Mouse (Mus musculus): ENCODE results near the gene Mydgf. TPM values are rescaled to one million over a fixed set of nuclear protein-coding genes. Genes with fewer than 3 reads are reported as not detected.

The Mydgf gene
- polyA plus RNA-seq, 1 experiment, result 25.9 TPM

DNA sequence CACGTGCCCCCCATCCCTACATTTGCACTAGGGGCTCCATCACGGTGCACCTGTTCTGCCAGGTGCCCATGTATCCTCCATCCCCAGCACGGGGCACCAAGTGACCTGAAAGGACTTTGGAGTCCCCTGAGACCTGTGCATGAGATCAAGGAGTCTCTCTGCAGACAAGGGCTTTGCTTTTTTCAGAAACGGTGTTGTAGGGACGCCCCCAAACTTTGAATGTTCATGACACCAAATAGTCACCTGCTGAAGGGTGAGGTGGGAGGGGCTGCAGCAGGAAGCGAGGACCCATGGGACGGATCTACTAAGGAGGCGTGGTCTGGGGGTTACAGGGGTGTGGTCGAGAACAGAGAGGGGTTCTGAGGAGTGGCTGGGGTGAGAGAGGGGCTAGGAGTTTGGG, 35.4 kb downstream of the Mydgf start:
- Histone ChIP-seq H3K27ac (ENCODE audit: control insufficient read depth, insufficient read depth, low read depth, low read length, poor library complexity) (no peak overlapping the region), H3K4me1 (ENCODE audit: control insufficient read depth, insufficient read depth, low read length) (no peaks in the 10 kb centered on the region; the same call in 1 of the 2 replicates), H3K4me3 (replicated peaks; ENCODE audit: control insufficient read depth, low read depth, low read length) (no peak overlapping the region)
- 27% methylated on average over 9 of the region's 9 CpGs for WGBS
- TF ChIP-seq CTCF (IDR thresholded peaks at IDR 0.05; ENCODE audit: control insufficient read depth, insufficient read depth, low read length), result no peak
- no peak for TF ChIP-seq POLR2A (IDR thresholded peaks at IDR 0.05; ENCODE audit: borderline replicate concordance, control insufficient read depth, low read depth, low read length)

DNA sequence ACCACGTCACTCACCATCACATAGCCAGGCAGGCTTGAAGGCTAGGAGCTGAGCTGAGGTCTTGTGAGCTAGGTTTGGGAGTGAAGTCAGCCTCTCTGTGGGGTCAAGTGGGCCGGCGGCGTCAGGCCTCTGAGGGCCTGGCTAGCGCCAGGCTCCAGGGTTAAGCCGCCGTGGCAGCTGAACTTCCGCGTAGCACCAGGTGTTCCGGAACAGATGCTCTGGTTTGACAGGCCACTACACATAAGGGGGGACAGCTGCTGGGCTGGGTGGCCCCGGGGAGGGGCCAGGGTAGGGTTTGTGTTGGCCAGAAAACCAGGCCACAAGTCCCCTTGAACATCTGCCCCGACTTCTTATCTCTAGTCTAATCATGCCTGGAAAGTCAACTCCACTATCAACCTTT, 36.3 kb downstream of the Mydgf start:
- WGBS, result 64% methylated on average over 12 of the region's 12 CpGs
- H3K4me3 ChIP-seq (replicated peaks; ENCODE audit: control insufficient read depth, low read depth, low read length), result no peak overlapping the region

DNA sequence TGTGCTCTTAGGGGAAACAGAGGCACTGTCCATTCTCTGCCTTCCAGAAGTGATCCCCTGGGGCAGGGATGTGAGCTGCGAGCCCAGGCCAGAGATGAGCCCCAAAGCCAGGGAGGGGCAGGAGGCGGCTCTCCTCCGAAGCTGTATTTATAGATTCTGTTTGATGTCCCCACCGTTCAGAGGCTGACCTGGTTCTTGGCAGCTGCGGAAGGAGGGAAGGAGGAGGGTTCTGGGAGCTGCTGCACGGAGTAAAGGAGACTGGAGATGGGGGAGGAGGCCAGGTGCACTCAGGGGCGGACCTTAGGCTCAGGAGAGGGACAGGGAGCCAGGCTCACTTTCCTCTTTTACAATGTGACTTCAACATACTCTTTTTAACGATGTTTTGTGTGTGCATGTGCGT, 37.6 kb downstream of the Mydgf start:
- Histone ChIP-seq H3K4me3 (replicated peaks; ENCODE audit: control insufficient read depth, low read depth, low read length) (no peak overlapping the region), H3K27ac (ENCODE audit: control insufficient read depth, insufficient read depth, low read depth, low read length, poor library complexity) (no peak overlapping the region), H3K4me1 (ENCODE audit: control insufficient read depth, insufficient read depth, low read length) (no peaks in the 10 kb centered on the region; the same call in 1 of the 2 replicates)
- TF ChIP-seq CTCF (IDR thresholded peaks at IDR 0.05; ENCODE audit: control insufficient read depth, insufficient read depth, low read length), result no peak
- TF ChIP-seq POLR2A (IDR thresholded peaks at IDR 0.05; ENCODE audit: borderline replicate concordance, control insufficient read depth, low read depth, low read length), result no peak
- 56% methylated on average over 9 of the region's 9 CpGs for WGBS

More for the DNA sequence above, 36.3 kb downstream of the Mydgf start:
- TF ChIP-seq CTCF (IDR thresholded peaks at IDR 0.05; ENCODE audit: control insufficient read depth, insufficient read depth, low read length) (no peak), POLR2A (IDR thresholded peaks at IDR 0.05; ENCODE audit: borderline replicate concordance, control insufficient read depth, low read depth, low read length) (no peak)
- H3K27ac ChIP-seq (ENCODE audit: control insufficient read depth, insufficient read depth, low read depth, low read length, poor library complexity), result no peak overlapping the region
- H3K4me1 ChIP-seq (ENCODE audit: control insufficient read depth, insufficient read depth, low read length), result no peaks in the 10 kb centered on the region; the same call in 1 of the 2 replicates

DNA sequence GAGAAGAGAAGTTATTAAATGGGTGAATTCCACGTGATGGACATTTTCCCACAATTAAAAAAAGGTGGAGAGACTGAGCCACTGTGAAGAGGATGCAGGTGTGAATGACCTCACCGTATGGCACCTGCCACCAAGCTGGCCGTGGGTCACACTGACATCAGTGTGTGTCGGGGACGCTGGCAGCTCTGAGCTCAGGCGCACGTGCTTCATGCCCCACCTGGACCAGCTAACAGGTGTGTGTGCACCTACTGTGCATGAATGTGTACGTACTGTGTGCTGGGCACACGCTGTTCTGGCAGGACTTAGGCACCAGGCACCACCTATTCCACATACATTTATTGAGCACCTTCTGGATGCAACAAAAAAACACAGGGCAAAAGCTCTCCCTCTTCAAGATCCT, 39.2 kb downstream of the Mydgf start:
- Histone ChIP-seq H3K4me3 (replicated peaks; ENCODE audit: control insufficient read depth, low read depth, low read length) (no peak overlapping the region), H3K27ac (ENCODE audit: control insufficient read depth, insufficient read depth, low read depth, low read length, poor library complexity) (no peak overlapping the region), H3K4me1 (ENCODE audit: control insufficient read depth, insufficient read depth, low read length) (no peaks in the 10 kb centered on the region; the same call in 1 of the 2 replicates)
- TF ChIP-seq CTCF (IDR thresholded peaks at IDR 0.05; ENCODE audit: control insufficient read depth, insufficient read depth, low read length), result no peak
- 74% methylated on average over 9 of the region's 9 CpGs for WGBS

DNA sequence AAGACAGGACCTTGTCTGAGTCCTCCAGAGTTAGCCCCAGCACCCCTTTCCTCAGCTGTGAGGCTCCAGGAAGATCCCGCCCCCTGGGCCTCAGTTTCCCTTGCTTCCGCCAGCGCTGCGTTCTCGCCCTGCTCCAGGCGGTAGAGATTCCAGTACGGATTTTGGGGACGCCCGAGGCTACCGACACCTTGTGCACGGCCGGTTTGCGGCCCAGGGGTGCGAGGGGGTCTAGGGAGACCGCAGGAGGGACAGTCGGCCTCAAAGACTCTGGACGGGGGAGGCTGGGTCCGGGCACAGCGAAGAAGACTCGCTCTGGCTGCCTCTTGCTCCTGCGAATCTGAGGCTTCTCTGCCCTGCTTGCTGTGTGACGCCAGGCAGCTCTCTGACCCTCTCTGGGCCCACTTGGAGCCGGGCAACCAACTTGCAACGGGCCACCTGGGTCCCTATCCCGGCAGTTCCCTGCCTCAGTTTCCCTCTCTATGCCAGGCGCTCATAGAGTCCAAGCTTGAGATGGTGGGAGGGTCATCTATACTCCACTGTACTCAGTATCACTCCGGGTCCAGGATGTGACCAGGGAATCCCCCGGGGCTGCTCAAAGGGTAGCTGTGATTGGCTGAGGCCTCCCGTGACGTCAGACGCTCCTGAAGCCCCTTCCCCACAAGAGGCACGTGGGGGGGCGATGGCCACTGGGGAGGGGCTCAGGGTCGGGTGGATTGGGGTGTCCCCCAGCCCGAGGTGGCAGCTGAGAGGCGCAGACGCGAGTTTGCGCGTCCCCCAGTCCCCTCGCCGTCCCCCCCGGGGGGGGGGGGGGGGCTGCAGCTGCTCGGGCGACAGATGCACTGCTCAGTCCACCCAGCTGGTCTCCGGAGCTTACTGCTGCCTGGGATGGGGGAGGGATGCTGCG, 41.8 kb downstream of the Mydgf start:
- Histone ChIP-seq H3K27ac (ENCODE audit: control insufficient read depth, insufficient read depth, low read depth, low read length, poor library complexity) (no peak overlapping the region), H3K4me3 (replicated peaks; ENCODE audit: control insufficient read depth, low read depth, low read length) (no peak overlapping the region), H3K4me1 (ENCODE audit: control insufficient read depth, insufficient read depth, low read length) (no peaks in the 10 kb centered on the region)
- WGBS, result 6% methylated on average over 47 of the region's 47 CpGs
- TF ChIP-seq CTCF (IDR thresholded peaks at IDR 0.05; ENCODE audit: control insufficient read depth, insufficient read depth, low read length) (no peak), POLR2A (IDR thresholded peaks at IDR 0.05; ENCODE audit: borderline replicate concordance, control insufficient read depth, low read depth, low read length) (no peak)

DNA sequence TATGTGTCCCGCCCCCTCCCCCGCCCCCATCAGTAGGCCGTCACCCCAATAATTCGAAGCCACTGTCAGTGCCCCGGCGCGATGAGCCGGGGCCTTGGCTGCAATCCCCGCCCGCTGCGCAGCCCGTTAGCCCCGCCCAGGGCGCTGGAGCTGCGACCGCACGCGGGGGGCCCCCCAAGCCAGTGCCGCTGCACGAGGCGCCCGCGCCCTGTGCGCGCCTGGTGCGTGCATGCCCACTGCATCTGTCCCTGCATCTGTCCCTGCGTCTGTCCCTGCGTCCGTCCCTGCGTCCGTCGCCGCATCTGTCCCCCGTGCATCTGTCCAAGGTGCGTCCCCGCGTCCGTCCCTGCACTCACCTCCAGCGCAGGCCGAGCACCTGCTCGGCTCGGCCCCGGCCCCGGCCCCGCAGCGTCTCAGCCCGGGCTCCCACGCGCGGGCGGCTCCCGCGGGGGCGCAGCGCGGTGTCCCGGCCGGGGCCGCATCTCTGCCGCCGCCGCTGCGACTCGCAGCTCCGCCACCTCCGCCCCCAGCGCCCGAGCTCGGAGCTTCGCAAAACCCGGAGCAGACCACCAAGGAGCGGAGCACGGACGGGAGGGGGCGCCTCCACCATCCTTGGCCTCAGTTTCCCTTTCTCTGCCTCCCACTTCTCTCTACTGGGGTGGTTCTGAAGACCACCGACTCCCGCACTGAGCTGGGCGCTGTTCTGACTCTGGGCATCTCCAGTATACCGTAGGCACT, 43.7 kb downstream of the Mydgf start, which contains the start of gene Sema6b:
Gene Sema6b (minus strand): TSS at position 486 of the 738 bp plus-strand sequence.
- Histone ChIP-seq H3K27ac (ENCODE audit: control insufficient read depth, insufficient read depth, low read depth, low read length, poor library complexity) (peak within 1 kb of the TSS; percentile 7; the same call in 1 of the 2 replicates), H3K4me1 (ENCODE audit: control insufficient read depth, insufficient read depth, low read length) (no peaks in the 10 kb centered on the region), H3K4me3 (replicated peaks; ENCODE audit: control insufficient read depth, low read depth, low read length) (peak within 1 kb of the TSS; percentile 53)
- no peak; the same call in 1 of the 2 replicates for TF ChIP-seq POLR2A (IDR thresholded peaks at IDR 0.05; ENCODE audit: borderline replicate concordance, control insufficient read depth, low read depth, low read length)
- TF ChIP-seq CTCF (IDR thresholded peaks at IDR 0.05; ENCODE audit: control insufficient read depth, insufficient read depth, low read length), result no peak
- 2% methylated on average over 78 of the region's 79 CpGs for WGBS

DNA sequence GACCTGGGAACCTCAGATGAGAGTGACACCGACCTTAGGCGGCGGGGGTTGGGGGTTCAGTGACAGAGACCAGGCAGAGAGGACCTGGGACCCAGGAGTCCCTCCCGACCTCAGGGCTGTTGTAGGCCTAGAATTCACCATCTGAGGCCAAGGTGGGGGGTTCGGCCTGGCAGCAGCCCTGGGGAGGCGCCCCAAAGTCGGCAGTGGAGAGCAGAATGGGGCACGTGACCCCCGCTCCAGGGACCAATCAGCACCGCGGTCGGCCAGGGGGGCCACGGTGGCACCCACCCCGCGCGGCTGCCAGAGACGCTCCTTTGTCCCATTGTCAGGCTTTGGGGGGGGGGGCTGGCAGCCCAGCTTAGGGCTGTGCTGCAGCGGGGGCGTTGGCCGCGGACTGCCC, 44.4 kb downstream of the Mydgf start:
- TF ChIP-seq POLR2A (IDR thresholded peaks at IDR 0.05; ENCODE audit: borderline replicate concordance, control insufficient read depth, low read depth, low read length), result no peak
- no peak for TF ChIP-seq CTCF (IDR thresholded peaks at IDR 0.05; ENCODE audit: control insufficient read depth, insufficient read depth, low read length)
- Histone ChIP-seq H3K4me1 (ENCODE audit: control insufficient read depth, insufficient read depth, low read length) (no peaks in the 10 kb centered on the region), H3K27ac (ENCODE audit: control insufficient read depth, insufficient read depth, low read depth, low read length, poor library complexity) (no peak overlapping the region), H3K4me3 (replicated peaks; ENCODE audit: control insufficient read depth, low read depth, low read length) (no peak overlapping the region)
- WGBS, result 19% methylated on average over 21 of the region's 21 CpGs

Measured in bone marrow, adult 2 months (tissue).